Mouse (Mus musculus) embryonic facial prominence, embryonic 12.5 days (tissue): ENCODE results near the gene Map9. TPM values are rescaled to one million over a fixed set of nuclear protein-coding genes. Genes with fewer than 3 reads are reported as not detected.
A peak's percentile ranks its signal among the peaks of the same experiment; 100 is the strongest.
"Not testable (repeated sequence)": the region's sequence is repeated elsewhere in the genome, so short reads cannot be mapped to it uniquely, and the experiment has no call there.

Source experiments
- ATAC-seq: fragments of 200-750 bp; cut with Nextera tagmentation; 2 replicates; pipeline ENCODE4 v1.8.0; 2017; ENCODE audit not compliant: insufficient number of reproducible peaks, insufficient read depth, low FRiP score, low TSS enrichment
- H3K27ac ChIP-seq: fragments of 300-500 bp; sonication (generic); 2 replicates; pipeline ENCODE4 v1.5.1; 2016; ENCODE audit warnings: mild to moderate bottlenecking
- H3K27me3 ChIP-seq: fragments of 300-500 bp; sonication (generic); 2 replicates; pipeline ENCODE4 v1.6.1; 2016; ENCODE audit warnings: mild to moderate bottlenecking, moderate library complexity
- H3K36me3 ChIP-seq: fragments of 300-500 bp; sonication (generic); 2 replicates; pipeline ENCODE4 v1.6.1; 2016; ENCODE audit warnings: mild to moderate bottlenecking
- H3K4me1 ChIP-seq: fragments of 300-500 bp; sonication (generic); 2 replicates; pipeline ENCODE4 v1.6.1; 2016
- H3K4me2 ChIP-seq: fragments of 300-500 bp; sonication (generic); replicated peaks from 2 replicates; pipeline ENCODE4 v1.6.1; 2016; ENCODE audit warnings: mild to moderate bottlenecking, moderate library complexity
- H3K4me3 ChIP-seq: fragments of 300-500 bp; sonication (generic); 2 replicates; pipeline ENCODE4 v1.5.1; 2016; ENCODE audit warnings: mild to moderate bottlenecking
- H3K9ac ChIP-seq: fragments of 300-500 bp; sonication (generic); 2 replicates; pipeline ENCODE4 v1.6.1; 2016; ENCODE audit warnings: mild to moderate bottlenecking, moderate library complexity
- H3K9me3 ChIP-seq: fragments of 300-500 bp; sonication (generic); 2 replicates; pipeline ENCODE4 v1.6.1; 2016; ENCODE audit warnings: mild to moderate bottlenecking, moderate library complexity
- WGBS: fragments of 180-500 bp; shearing (Covaris S2); methylation state at CpG from one replicate; pipeline ENCODE4 v1.1.7; 2016; 5-methylcytosine and 5-hydroxymethylcytosine counted together
- polyA plus RNA-seq: library from polyadenylated mRNA; unstranded; fragments of >200 nt; fragmentation: Nextera tagmentation; extraction: Ambion mirVana; gene quantifications from 2 replicates; pipeline ENCODE4 v1.2.1, GENCODE M21; 2016

Map9 gene
- polyA plus RNA-seq = 9.9 and 10.2 TPM in 2 replicates

DNA sequence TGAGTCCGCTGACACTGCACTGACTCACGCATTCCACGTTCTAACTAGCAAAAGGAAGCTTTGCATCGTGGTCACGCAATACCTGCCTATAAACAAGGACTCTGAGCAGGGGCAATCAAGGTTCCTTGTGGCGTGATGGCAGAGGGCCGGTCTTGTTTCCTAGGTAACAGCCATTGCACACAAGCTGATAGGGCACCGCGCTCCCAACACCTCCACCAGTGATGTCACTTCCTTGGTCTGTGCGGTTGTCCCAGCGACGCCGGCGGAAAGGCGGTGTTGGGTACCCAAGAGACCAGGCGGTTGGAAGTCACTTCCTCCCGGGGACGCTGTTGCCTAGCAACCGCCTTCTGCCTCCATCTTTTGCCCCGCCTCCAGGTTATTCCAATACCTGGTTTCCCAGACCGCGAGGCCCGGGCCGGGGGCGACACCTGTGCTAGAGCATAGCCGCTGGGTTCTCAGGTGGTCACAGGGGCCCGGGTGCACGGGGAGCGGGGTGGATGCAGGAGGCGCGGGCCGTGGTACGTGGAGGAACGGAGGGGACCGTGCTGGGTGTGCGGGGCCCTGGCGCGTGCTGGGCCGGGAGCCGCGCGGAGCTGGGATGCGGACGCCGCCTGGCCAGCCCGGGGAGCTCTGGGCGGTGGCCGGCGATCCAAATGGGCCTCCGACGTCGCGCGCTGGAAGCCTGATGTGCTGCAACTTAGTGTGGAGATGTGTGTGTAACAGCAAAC is at the start of gene Map9:
Gene Map9, plus strand, starts transcription at position 248 of the 728 bp plus-strand sequence.
- peak within 1 kb of the TSS; percentile 66 for H3K4me3 ChIP-seq
- 0 out of 2 replicates have a peak within 1 kb of the TSS, but pooled peaks have one; percentile 36 for H3K27ac ChIP-seq
- H3K27me3 ChIP-seq = no peaks in the 10 kb centered on the region
- H3K9me3 ChIP-seq = no peaks in the 10 kb centered on the region
- under 1% methylated on average over 54 of the region's 54 CpGs for WGBS
- peak within 1 kb of the TSS; percentile 80 for H3K4me2 ChIP-seq
- H3K9ac ChIP-seq = peak within 1 kb of the TSS; percentile 41; the same call in 1 of the 2 replicates
- no peaks in the 10 kb centered on the region for H3K36me3 ChIP-seq
- no peaks in the 10 kb centered on the region for H3K4me1 ChIP-seq
- peak; percentile 100 for ATAC-seq

DNA sequence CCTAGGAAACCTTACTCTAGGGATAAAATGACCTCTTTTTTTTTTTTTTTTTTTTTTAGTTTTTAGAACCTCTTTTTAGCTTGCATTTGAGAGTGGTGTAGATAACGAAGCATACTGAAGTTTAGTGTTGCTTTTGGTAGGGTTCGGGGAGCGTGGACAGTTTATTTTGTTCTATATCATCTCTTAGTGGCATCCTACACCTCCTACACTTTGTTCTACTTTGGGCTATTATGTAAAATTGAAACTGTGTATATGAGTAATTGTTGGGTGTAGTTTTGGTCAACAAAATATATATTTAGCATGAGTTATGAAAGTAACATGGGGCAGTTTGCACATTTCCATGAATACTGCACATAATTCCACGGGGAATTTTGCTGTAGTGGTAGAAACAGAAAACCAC is 42.1 kb upstream of the Map9 start:
- H3K9me3 ChIP-seq = no peaks in the 10 kb centered on the region
- H3K27ac ChIP-seq = no peak overlapping the region
- no peak for ATAC-seq
- H3K4me2 ChIP-seq = no peak overlapping the region
- no peaks in the 10 kb centered on the region for H3K27me3 ChIP-seq
- H3K4me3 ChIP-seq = no peak overlapping the region
- no peak overlapping the region for H3K9ac ChIP-seq
- no peaks in the 10 kb centered on the region for H3K36me3 ChIP-seq
- H3K4me1 ChIP-seq = no peaks in the 10 kb centered on the region
- WGBS = 88% methylated on average over 4 of the region's 4 CpGs

GRCm38 (mm10) chr3:82326736-82327135 is 31.1 kb upstream of the Map9 start:
- H3K36me3 ChIP-seq, H3K4me3 ChIP-seq, H3K4me2 ChIP-seq, H3K27me3 ChIP-seq, H3K27ac ChIP-seq, H3K4me1 ChIP-seq, H3K9ac ChIP-seq, ATAC-seq, H3K9me3 ChIP-seq: not testable (repeated sequence)
- 96% methylated on average over 1 of the region's 1 CpGs for WGBS

GRCm38 (mm10) chr3:82332067-82332466 is 25.8 kb upstream of the Map9 start:
- ATAC-seq = no peak
- H3K36me3 ChIP-seq = no peaks in the 10 kb centered on the region

DNA sequence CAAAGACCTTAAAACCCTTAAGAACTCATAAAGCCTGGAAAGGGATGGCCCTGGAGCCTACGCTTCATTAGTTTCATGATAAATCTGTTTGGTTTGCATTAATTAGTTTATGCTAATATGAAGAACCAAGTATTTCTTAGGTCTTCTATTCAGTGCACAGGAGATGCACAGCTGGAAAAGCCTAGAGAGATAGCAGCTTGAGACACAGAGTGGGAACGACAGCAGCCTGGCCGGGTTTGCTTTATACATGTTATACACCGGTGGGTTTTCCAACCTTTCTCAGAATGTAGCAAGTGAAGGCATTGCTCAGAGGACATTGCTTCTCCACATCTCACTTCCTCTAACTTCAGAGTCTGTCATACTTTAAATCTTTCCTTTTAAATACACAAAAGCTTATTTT is 25.3 kb upstream of the Map9 start:
- ATAC-seq = no peak
- no peaks in the 10 kb centered on the region for H3K27me3 ChIP-seq
- WGBS = 89% methylated on average over 4 of the region's 4 CpGs

More at GRCm38 (mm10) chr3:82332067-82332466, 25.8 kb upstream of the Map9 start:
- H3K9me3 ChIP-seq = no peaks in the 10 kb centered on the region
- no peak overlapping the region for H3K4me2 ChIP-seq
- no peaks in the 10 kb centered on the region for H3K4me1 ChIP-seq
- no peak overlapping the region for H3K27ac ChIP-seq
- 83% methylated on average over 1 of the region's 1 CpGs for WGBS
- H3K4me3 ChIP-seq = no peak overlapping the region
- no peak overlapping the region for H3K9ac ChIP-seq
- H3K27me3 ChIP-seq = no peaks in the 10 kb centered on the region

GRCm38 (mm10) chr3:82333128-82333969 is 24.5 kb upstream of the Map9 start:
- peak overlapping the region; percentile 50 for H3K4me2 ChIP-seq
- ATAC-seq = no peak
- no peak overlapping the region for H3K27ac ChIP-seq
- no peaks in the 10 kb centered on the region for H3K9me3 ChIP-seq
- H3K4me3 ChIP-seq = peak overlapping the region; percentile 20; the same call in 1 of the 2 replicates
- WGBS = 8% methylated on average over 16 of the region's 16 CpGs
- no peak overlapping the region for H3K9ac ChIP-seq
- H3K27me3 ChIP-seq = no peaks in the 10 kb centered on the region
- H3K36me3 ChIP-seq = no peaks in the 10 kb centered on the region
- H3K4me1 ChIP-seq = no peaks in the 10 kb centered on the region

More for the DNA sequence above, 25.3 kb upstream of the Map9 start:
- Histone ChIP-seq H3K9ac (no peak overlapping the region), H3K27ac (no peak overlapping the region), H3K9me3 (no peaks in the 10 kb centered on the region), H3K4me2 (no peak overlapping the region), H3K4me3 (no peak overlapping the region), H3K4me1 (no peaks in the 10 kb centered on the region), H3K36me3 (no peaks in the 10 kb centered on the region)

- no peaks in the 10 kb centered on the region for H3K27me3 ChIP-seq
- no peak for ATAC-seq
- H3K9ac ChIP-seq = no peak overlapping the region
- H3K4me1 ChIP-seq = no peaks in the 10 kb centered on the region
- WGBS = 71% methylated on average over 10 of the region's 10 CpGs
- H3K4me3 ChIP-seq = no peak overlapping the region
- H3K27ac ChIP-seq = no peak overlapping the region
- H3K4me2 ChIP-seq = no peak overlapping the region
- H3K9me3 ChIP-seq = no peaks in the 10 kb centered on the region
- no peaks in the 10 kb centered on the region for H3K36me3 ChIP-seq
Measured at GRCm38 (mm10) chr3:82340111-82340510, 17.7 kb upstream of the Map9 start.

- Histone ChIP-seq H3K27ac (no peak overlapping the region), H3K9ac (no peak overlapping the region), H3K4me1 (no peaks in the 10 kb centered on the region), H3K36me3 (no peaks in the 10 kb centered on the region), H3K27me3 (no peaks in the 10 kb centered on the region), H3K9me3 (no peaks in the 10 kb centered on the region), H3K4me2 (no peak overlapping the region), H3K4me3 (no peak overlapping the region)
- 34% methylated on average over 2 of the region's 2 CpGs for WGBS
- no peak for ATAC-seq
Measured at GRCm38 (mm10) chr3:82348277-82348860, 9.5 kb upstream of the Map9 start.

DNA sequence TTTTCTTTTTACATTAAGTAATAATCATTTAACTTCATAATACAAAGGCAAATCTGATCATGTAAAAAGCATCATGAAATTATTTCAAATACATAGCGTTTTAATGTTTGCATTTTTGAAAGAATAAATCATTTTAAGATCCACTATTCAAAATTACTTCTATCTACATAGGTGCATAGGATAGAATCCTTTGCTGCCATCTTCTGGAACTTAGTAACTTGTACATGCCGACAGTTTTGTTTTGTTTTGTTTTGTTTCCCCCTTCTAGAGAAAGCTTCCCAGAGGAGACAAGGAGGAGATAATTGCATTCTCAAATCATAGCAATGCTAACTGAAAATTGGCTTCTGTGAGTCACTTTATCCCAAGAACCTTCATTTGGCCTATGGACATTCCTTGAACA is 7.5 kb upstream of the Map9 start:
- no peak for ATAC-seq
- Histone ChIP-seq H3K4me1 (no peaks in the 10 kb centered on the region), H3K4me3 (no peak overlapping the region), H3K4me2 (no peak overlapping the region), H3K9ac (no peak overlapping the region), H3K27ac (no peak overlapping the region), H3K27me3 (no peaks in the 10 kb centered on the region), H3K9me3 (no peaks in the 10 kb centered on the region), H3K36me3 (no peaks in the 10 kb centered on the region)
- 37% methylated on average over 2 of the region's 2 CpGs for WGBS

- H3K36me3 ChIP-seq = no peaks in the 10 kb centered on the region
- no peak for ATAC-seq
- 3% methylated on average over 5 of the region's 5 CpGs for WGBS
- no peaks in the 10 kb centered on the region for H3K9me3 ChIP-seq
- peak overlapping the region; percentile 38; the same call in 1 of the 2 replicates for H3K9ac ChIP-seq
- peak overlapping the region; percentile 66 for H3K4me3 ChIP-seq
- no peaks in the 10 kb centered on the region for H3K27me3 ChIP-seq
- H3K27ac ChIP-seq = 0 out of 2 replicates have a peak overlapping the region, but pooled peaks have one; percentile 36
- H3K4me2 ChIP-seq = peak overlapping the region; percentile 80
- no peaks in the 10 kb centered on the region for H3K4me1 ChIP-seq
Measured at GRCm38 (mm10) chr3:82357340-82357739, 504 bp upstream of the Map9 start.

DNA sequence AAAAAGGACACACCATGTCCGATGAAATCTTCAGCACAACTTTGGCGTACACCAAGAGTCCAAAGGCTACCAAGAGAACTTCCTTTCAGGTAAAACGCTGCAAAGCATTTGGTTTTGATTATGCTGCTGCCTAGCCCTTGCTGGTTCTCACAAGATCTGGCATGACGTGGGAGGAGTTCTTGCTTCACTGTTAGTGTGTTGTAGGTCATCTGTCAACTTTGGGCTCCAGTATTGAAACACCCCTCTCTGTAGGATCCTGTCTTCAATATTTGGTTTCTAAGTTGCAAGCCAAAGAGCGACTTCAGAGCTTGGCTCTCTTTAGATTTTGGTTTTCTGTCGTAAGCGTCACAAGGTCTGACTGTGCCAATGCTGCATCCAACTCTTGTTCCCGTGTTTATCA is 1.2 kb downstream of the Map9 start:
- ATAC-seq = no peak
- H3K9me3 ChIP-seq = no peaks in the 10 kb centered on the region
- H3K27me3 ChIP-seq = no peaks in the 10 kb centered on the region
- H3K4me3 ChIP-seq = no peak overlapping the region
- peaks cover 6% of the 10 kb centered on the region; the same call in 1 of the 2 replicates for H3K36me3 ChIP-seq
- H3K9ac ChIP-seq = no peak overlapping the region
- H3K27ac ChIP-seq = no peak overlapping the region
- peak overlapping the region; percentile 80 for H3K4me2 ChIP-seq
- H3K4me1 ChIP-seq = no peaks in the 10 kb centered on the region
- WGBS = 70% methylated on average over 8 of the region's 8 CpGs
